In the genomic region with DNA sequence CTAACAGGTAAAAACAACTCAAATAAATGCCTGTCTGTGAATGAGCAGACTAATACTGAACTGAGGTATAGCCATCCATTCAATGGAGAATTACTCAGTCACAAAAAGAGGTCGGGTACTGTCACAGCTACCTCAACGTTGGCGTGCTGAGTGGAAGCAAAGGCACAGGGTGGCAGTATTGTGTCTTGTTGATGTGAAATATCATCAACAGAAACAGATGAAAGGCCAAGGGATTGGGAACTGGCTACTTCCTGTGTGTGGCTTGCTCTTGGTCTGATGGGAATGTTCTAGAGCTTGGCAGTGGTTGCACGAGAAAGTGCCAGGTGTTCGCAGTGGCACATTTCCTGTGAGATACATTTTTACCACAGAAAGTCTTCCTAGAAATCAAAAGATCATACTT, we compare ENCODE assay signal across 10 mouse cellular contexts.
DNase-seq lines count a peak whose midpoint lies in the region; ATAC-seq and TF ChIP-seq lines count a peak whose summit lies in the region.
"Had no signal": no experiment of that assay in that cellular context is flagged by ENCODE, and none has a peak within 500 bp of the region (broad histone marks: within the 10 kb centered on the region; RNA-seq: fewer than 3 reads in every experiment).

No protein-coding gene starts in this region.

- no peak overlapping the region for H3K4me3 ChIP-seq in C2C12 (ENCODE audit: insufficient read depth, poor library complexity, severe bottlenecking)
- no peak overlapping the region for H3K4me3 ChIP-seq in lung, embryonic 14.5 days (ENCODE audit: low read depth, low read length)
- no peak overlapping the region for H3K4me3 ChIP-seq in neural tube, embryonic 15.5 days (replicated peaks)
- H3K4me3 ChIP-seq: erythroblast, embryonic 14.5 days had no signal

- no peaks in the 10 kb centered on the region for H3K79me3 ChIP-seq in C2C12 (ENCODE audit: low read depth)

- peak; percentile 3 for TF ChIP-seq CTCF in C2C12 (IDR thresholded peaks at IDR 0.05; ENCODE audit: control insufficient read depth, insufficient read depth, insufficient read length)
- TF ChIP-seq CTCF in lung, embryonic 14.5 days (IDR thresholded peaks at IDR 0.05; ENCODE audit: low read depth): peak; percentile 24

- 68% methylated on average over 5 of the region's 5 CpGs for WGBS in lung, embryonic 14.5 days
- WGBS in neural tube, embryonic 15.5 days: 72% methylated on average over 5 of the region's 5 CpGs

- no peaks in the 10 kb centered on the region for H3K79me2 ChIP-seq in C2C12 (ENCODE audit: control insufficient read depth, insufficient read depth)

- no peaks in the 10 kb centered on the region for H3K27me3 ChIP-seq in C2C12 (ENCODE audit: control insufficient read depth, insufficient read depth, insufficient read length)
- H3K27me3 ChIP-seq in lung, embryonic 14.5 days (ENCODE audit: insufficient read depth, low read length): no peaks in the 10 kb centered on the region
- H3K27me3 ChIP-seq in neural tube, embryonic 15.5 days (replicated peaks): no peaks in the 10 kb centered on the region

- DNase-seq in heart, adult 8-10 months (ENCODE audit: low spot score): peak; percentile 11
- DNase-seq in heart, postnatal 14 days: no peak
- peak; percentile 58 for DNase-seq in brain, adult 2 months (ENCODE audit: low read depth, low spot score)
- DNase-seq in lung, embryonic 14.5 days: peak; percentile 34
- no peak for DNase-seq in spleen, postnatal 10 days (ENCODE audit: low spot score in 2 of 2)
- DNase-seq in testis, postnatal 14 days (ENCODE audit: low spot score): no peak

- ATAC-seq in lung, embryonic 14.5 days (ENCODE audit: insufficient read depth): no peak
- no peak for ATAC-seq in neural tube, embryonic 15.5 days (ENCODE audit: low FRiP score)

- H3K9me3 ChIP-seq in lung, embryonic 14.5 days (ENCODE audit: low read depth, low read length): no peaks in the 10 kb centered on the region
- no peaks in the 10 kb centered on the region for H3K9me3 ChIP-seq in neural tube, embryonic 15.5 days (replicated peaks)
- H3K9me3 ChIP-seq: G1E had no signal

- no peak overlapping the region for H3ac ChIP-seq in C2C12 (ENCODE audit: control insufficient read depth, insufficient read length, low read depth)

- no peaks in the 10 kb centered on the region for H3K36me3 ChIP-seq in C2C12 (ENCODE audit: control insufficient read depth, insufficient read depth)
- no peaks in the 10 kb centered on the region for H3K36me3 ChIP-seq in lung, embryonic 14.5 days (ENCODE audit: insufficient read depth)
- no peaks in the 10 kb centered on the region for H3K36me3 ChIP-seq in neural tube, embryonic 15.5 days
- H3K36me3 ChIP-seq: G1E had no signal

- no peaks in the 10 kb centered on the region for H3K4me1 ChIP-seq in lung, embryonic 14.5 days (ENCODE audit: insufficient read depth)
- no peaks in the 10 kb centered on the region for H3K4me1 ChIP-seq in neural tube, embryonic 15.5 days

- intact Hi-C loops in heart, postnatal 14 days (cut with DNase I): loop anchor here (5.0 kb wide), 1 partner anchor 94 kb away; no protein-coding TSS in a partner anchor

- no peak overlapping the region for H3K9ac ChIP-seq in lung, embryonic 14.5 days
- no peak overlapping the region for H3K9ac ChIP-seq in neural tube, embryonic 15.5 days (replicated peaks)

- no peak overlapping the region for H3K4me2 ChIP-seq in lung, embryonic 14.5 days
- H3K4me2 ChIP-seq in neural tube, embryonic 15.5 days: no peak overlapping the region

- no peak overlapping the region for H3K27ac ChIP-seq in lung, embryonic 14.5 days (ENCODE audit: low read depth)
- H3K27ac ChIP-seq in neural tube, embryonic 15.5 days (replicated peaks): no peak overlapping the region

TF ChIP-seq in C2C12, 6 proteins besides CTCF, POLR2A, EP300 and RAD21:
- TF ChIP-seq MAX (IDR thresholded peaks at IDR 0.05): no peak
- no peak for TF ChIP-seq USF1 (IDR thresholded peaks at IDR 0.05; ENCODE audit: low read depth)
- no peak for TF ChIP-seq MYOD1 (IDR thresholded peaks at IDR 0.05; ENCODE audit: control insufficient read depth, insufficient read length, low read depth)
- no peak for TF ChIP-seq CEBPB (IDR thresholded peaks at IDR 0.05; ENCODE audit: low read depth)
- TF ChIP-seq MYOG (IDR thresholded peaks at IDR 0.05; ENCODE audit: control insufficient read depth, extremely low read depth, insufficient read length): no peak
- no peak for TF ChIP-seq FOSL1 (IDR thresholded peaks at IDR 0.05; ENCODE audit: insufficient read depth, low read length, poor library complexity, severe bottlenecking)
TF ChIP-seq in C2C12: peak in this region for 0.

Comparison
In these comparisons a context has a peak if more than half of its experiments do, and no peak if none do; other contexts are left out.
1. DNase-seq: peak in heart, adult 8-10 months (single experiment), brain, adult 2 months (single experiment) and lung, embryonic 14.5 days (single experiment); none in heart, postnatal 14 days (0 of 2), spleen, postnatal 10 days (0 of 2) and testis, postnatal 14 days (single experiment).